Mouse (Mus musculus) embryonic facial prominence, embryonic 13.5 days (tissue): ENCODE results near the gene Tgfb1i1. TPM values are rescaled to one million over a fixed set of nuclear protein-coding genes. Genes with fewer than 3 reads are reported as not detected.

Experiments
- ATAC-seq: fragments of 200-750 bp; cut with Nextera tagmentation; 2 replicates; pipeline ENCODE4 v1.8.0; 2017; ENCODE audit warnings: low read depth; ENCODE audit not compliant: insufficient number of reproducible peaks, insufficient read depth, low FRiP score, low TSS enrichment
- H3K27ac ChIP-seq: fragments of 300-500 bp; sonication (generic); 2 replicates; pipeline ENCODE4 v1.5.1; 2015; ENCODE audit warnings: moderate library complexity, mild to moderate bottlenecking, inconsistent platforms
- H3K27me3 ChIP-seq: fragments of 300-500 bp; sonication (generic); 2 replicates; pipeline ENCODE4 v1.6.1; 2015; ENCODE audit warnings: mild to moderate bottlenecking, inconsistent platforms
- H3K36me3 ChIP-seq: fragments of 300-500 bp; sonication (generic); 2 replicates; pipeline ENCODE4 v1.6.1; 2015; ENCODE audit warnings: mild to moderate bottlenecking, inconsistent platforms
- H3K4me1 ChIP-seq: fragments of 300-500 bp; sonication (generic); 2 replicates; pipeline ENCODE4 v1.6.1; 2015; ENCODE audit warnings: inconsistent platforms
- H3K4me2 ChIP-seq: fragments of 300-500 bp; sonication (generic); 2 replicates; pipeline ENCODE4 v1.6.1; 2015; ENCODE audit warnings: moderate library complexity, mild to moderate bottlenecking, inconsistent platforms
- H3K4me3 ChIP-seq: fragments of 300-500 bp; sonication (generic); 2 replicates; pipeline ENCODE4 v1.5.1; 2015; ENCODE audit warnings: mild to moderate bottlenecking, inconsistent platforms
- H3K9ac ChIP-seq: fragments of 300-500 bp; sonication (generic); 2 replicates; pipeline ENCODE4 v1.6.1; 2015; ENCODE audit warnings: mild to moderate bottlenecking, inconsistent platforms
- H3K9me3 ChIP-seq: fragments of 300-500 bp; sonication (generic); 2 replicates; pipeline ENCODE4 v1.6.1; 2016; ENCODE audit warnings: inconsistent platforms
- WGBS: fragments of 180-500 bp; shearing (Covaris S2); methylation state at CpG from one replicate; pipeline ENCODE4 v1.1.7; 2015; ENCODE audit warnings: mixed read lengths; 5-methylcytosine and 5-hydroxymethylcytosine counted together
- polyA plus RNA-seq: library from polyadenylated mRNA; unstranded; fragments of >200 nt; fragmentation: Nextera tagmentation; extraction: Ambion mirVana; gene quantifications from 2 replicates; pipeline ENCODE4 v1.2.1, GENCODE M21; 2015

Tgfb1i1 gene
- polyA plus RNA-seq, 1 experiment from 2014 or later, result 50.4 TPM

GRCm38 (mm10) chr7:128267391-128267790 is 20.8 kb downstream of the Tgfb1i1 start:
- no peak overlapping the region for H3K27ac ChIP-seq
- no peak overlapping the region for H3K9ac ChIP-seq
- peaks cover 24% of the 10 kb centered on the region for H3K36me3 ChIP-seq
- no peaks in the 10 kb centered on the region for H3K9me3 ChIP-seq
- H3K4me3 ChIP-seq, result no peak overlapping the region
- no peak overlapping the region for H3K4me2 ChIP-seq
- no peak for ATAC-seq
- H3K27me3 ChIP-seq, result no peaks in the 10 kb centered on the region; the same call in 1 of the 2 replicates
- WGBS, result 62% methylated on average over 13 of the region's 13 CpGs
- H3K4me1 ChIP-seq, result no peaks in the 10 kb centered on the region

GRCm38 (mm10) chr7:128267813-128268212 is 21.2 kb downstream of the Tgfb1i1 start:
- no peak overlapping the region for H3K4me3 ChIP-seq
- no peak for ATAC-seq
- no peaks in the 10 kb centered on the region for H3K9me3 ChIP-seq
- WGBS, result 82% methylated on average over 7 of the region's 7 CpGs
- peaks cover 27% of the 10 kb centered on the region for H3K36me3 ChIP-seq
- H3K9ac ChIP-seq, result no peak overlapping the region
- no peaks in the 10 kb centered on the region for H3K4me1 ChIP-seq
- H3K27ac ChIP-seq, result no peak overlapping the region
- no peaks in the 10 kb centered on the region; the same call in 1 of the 2 replicates for H3K27me3 ChIP-seq
- H3K4me2 ChIP-seq, result no peak overlapping the region

- 64% methylated on average over 13 of the region's 13 CpGs for WGBS
- H3K4me1 ChIP-seq, result no peaks in the 10 kb centered on the region
- no peak overlapping the region for H3K4me3 ChIP-seq
- H3K9me3 ChIP-seq, result no peaks in the 10 kb centered on the region
- no peak overlapping the region for H3K4me2 ChIP-seq
- H3K27ac ChIP-seq, result no peak overlapping the region
- no peaks in the 10 kb centered on the region; the same call in 1 of the 2 replicates for H3K27me3 ChIP-seq
- peaks cover 54% of the 10 kb centered on the region for H3K36me3 ChIP-seq
- H3K9ac ChIP-seq, result no peak overlapping the region
- no peak; the same call in 1 of the 2 replicates for ATAC-seq
These were observed 23.8 kb downstream of the Tgfb1i1 start for GRCm38 (mm10) chr7:128270431-128270850.

- no peak overlapping the region for H3K27ac ChIP-seq
- ATAC-seq, result no peak
- no peaks in the 10 kb centered on the region for H3K9me3 ChIP-seq
- H3K36me3 ChIP-seq, result peaks cover 64% of the 10 kb centered on the region
- H3K9ac ChIP-seq, result no peak overlapping the region
- no peak overlapping the region for H3K4me2 ChIP-seq
- H3K27me3 ChIP-seq, result no peaks in the 10 kb centered on the region
- H3K4me1 ChIP-seq, result no peaks in the 10 kb centered on the region
- WGBS, result 95% methylated on average over 9 of the region's 9 CpGs
- no peak overlapping the region for H3K4me3 ChIP-seq
These were observed 24.9 kb downstream of the Tgfb1i1 start for GRCm38 (mm10) chr7:128271496-128271895.

- no peak overlapping the region for H3K9ac ChIP-seq
- H3K36me3 ChIP-seq, result peaks cover 93% of the 10 kb centered on the region
- WGBS, result 90% methylated on average over 6 of the region's 6 CpGs
- no peaks in the 10 kb centered on the region for H3K4me1 ChIP-seq
- no peak overlapping the region for H3K4me3 ChIP-seq
- no peaks in the 10 kb centered on the region for H3K9me3 ChIP-seq
- H3K27ac ChIP-seq, result no peak overlapping the region
- H3K4me2 ChIP-seq, result no peak overlapping the region
- no peaks in the 10 kb centered on the region for H3K27me3 ChIP-seq
- no peak for ATAC-seq
These were observed 29.4 kb downstream of the Tgfb1i1 start for GRCm38 (mm10) chr7:128276051-128276450.

GRCm38 (mm10) chr7:128279750-128280149 is 33.1 kb downstream of the Tgfb1i1 start:
- no peaks in the 10 kb centered on the region for H3K27me3 ChIP-seq
- no peak overlapping the region for H3K4me2 ChIP-seq
- peaks cover 58% of the 10 kb centered on the region for H3K36me3 ChIP-seq
- no peaks in the 10 kb centered on the region for H3K9me3 ChIP-seq
- no peak overlapping the region for H3K4me3 ChIP-seq
- H3K27ac ChIP-seq, result no peak overlapping the region
- no peak for ATAC-seq
- H3K9ac ChIP-seq, result no peak overlapping the region
- H3K4me1 ChIP-seq, result no peaks in the 10 kb centered on the region
- 89% methylated on average over 4 of the region's 4 CpGs for WGBS

GRCm38 (mm10) chr7:128281765-128282164 is 35.2 kb downstream of the Tgfb1i1 start:
- Histone ChIP-seq H3K4me2 (no peak overlapping the region), H3K36me3 (peaks cover 52% of the 10 kb centered on the region), H3K27me3 (no peaks in the 10 kb centered on the region), H3K4me3 (no peak overlapping the region), H3K9ac (no peak overlapping the region), H3K9me3 (no peaks in the 10 kb centered on the region), H3K27ac (no peak overlapping the region), H3K4me1 (no peaks in the 10 kb centered on the region)
- WGBS, result 92% methylated on average over 11 of the region's 11 CpGs
- ATAC-seq, result no peak

GRCm38 (mm10) chr7:128282532-128283244 is 36.1 kb downstream of the Tgfb1i1 start:
- H3K36me3 ChIP-seq, result peaks cover 55% of the 10 kb centered on the region
- H3K27ac ChIP-seq, result no peak overlapping the region

GRCm38 (mm10) chr7:128284047-128284446 is 37.4 kb downstream of the Tgfb1i1 start:
- Histone ChIP-seq H3K27ac (no peak overlapping the region), H3K36me3 (peaks cover 52% of the 10 kb centered on the region), H3K4me2 (no peak overlapping the region), H3K9me3 (no peaks in the 10 kb centered on the region), H3K9ac (no peak overlapping the region), H3K4me1 (0 out of 2 replicates have a peak, but pooled peaks cover 4% of the 10 kb centered on the region), H3K27me3 (no peaks in the 10 kb centered on the region), H3K4me3 (no peak overlapping the region)
- no peak for ATAC-seq
- WGBS, result 58% methylated on average over 5 of the region's 5 CpGs

More at GRCm38 (mm10) chr7:128282532-128283244, 36.1 kb downstream of the Tgfb1i1 start:
- Histone ChIP-seq H3K4me3 (no peak overlapping the region), H3K9me3 (no peaks in the 10 kb centered on the region), H3K4me1 (no peaks in the 10 kb centered on the region), H3K27me3 (no peaks in the 10 kb centered on the region), H3K4me2 (no peak overlapping the region), H3K9ac (no peak overlapping the region)
- 29% methylated on average over 7 of the region's 7 CpGs for WGBS
- ATAC-seq, result no peak

- Histone ChIP-seq H3K9ac (no peak overlapping the region), H3K27ac (no peak overlapping the region), H3K36me3 (peaks cover 41% of the 10 kb centered on the region), H3K4me2 (no peak overlapping the region), H3K9me3 (no peaks in the 10 kb centered on the region), H3K27me3 (no peaks in the 10 kb centered on the region), H3K4me1 (peaks cover 10% of the 10 kb centered on the region; the same call in 1 of the 2 replicates), H3K4me3 (no peak overlapping the region)
- ATAC-seq, result no peak
- 87% methylated on average over 8 of the region's 8 CpGs for WGBS
These were observed 38.4 kb downstream of the Tgfb1i1 start for GRCm38 (mm10) chr7:128285060-128285459.

- Histone ChIP-seq H3K9me3 (no peaks in the 10 kb centered on the region), H3K27me3 (no peaks in the 10 kb centered on the region), H3K9ac (0 out of 2 replicates have a peak overlapping the region, but pooled peaks have one; percentile 32), H3K27ac (no peak overlapping the region), H3K36me3 (peaks cover 41% of the 10 kb centered on the region), H3K4me2 (no peak overlapping the region), H3K4me3 (no peak overlapping the region), H3K4me1 (peaks cover 10% of the 10 kb centered on the region; the same call in 1 of the 2 replicates)
- no peak for ATAC-seq
- 31% methylated on average over 9 of the region's 9 CpGs for WGBS
These were observed 42.4 kb downstream of the Tgfb1i1 start for GRCm38 (mm10) chr7:128288923-128289544.

GRCm38 (mm10) chr7:128294785-128295184 is 48.2 kb downstream of the Tgfb1i1 start:
- Histone ChIP-seq H3K4me3 (no peak overlapping the region), H3K27ac (no peak overlapping the region), H3K9ac (no peak overlapping the region), H3K4me2 (no peak overlapping the region), H3K9me3 (no peaks in the 10 kb centered on the region), H3K27me3 (no peaks in the 10 kb centered on the region), H3K4me1 (peaks cover 22% of the 10 kb centered on the region), H3K36me3 (peaks cover 15% of the 10 kb centered on the region; the same call in 1 of the 2 replicates)
- ATAC-seq, result no peak
- WGBS, result 91% methylated on average over 10 of the region's 10 CpGs
